Mouse (Mus musculus) hindbrain, embryonic 13.5 days (tissue): ENCODE results near the gene Eri3. TPM values are rescaled to one million over a fixed set of nuclear protein-coding genes. Genes with fewer than 3 reads are reported as not detected.
A peak's percentile ranks its signal among the peaks of the same experiment; 100 is the strongest.

ENCODE experiments used
- ATAC-seq: fragments of 200-750 bp; cut with Nextera tagmentation; 2 replicates; pipeline ENCODE4 v1.8.0; 2017; ENCODE audit warnings: moderate TSS enrichment; ENCODE audit not compliant: low FRiP score
- H3K27ac ChIP-seq: fragments of 300-500 bp; sonication (generic); 2 replicates; pipeline ENCODE4 v1.5.1; 2015; ENCODE audit warnings: inconsistent platforms, mild to moderate bottlenecking, moderate library complexity
- H3K27me3 ChIP-seq: fragments of 300-500 bp; sonication (generic); 2 replicates; pipeline ENCODE4 v1.6.1; 2015; ENCODE audit warnings: mild to moderate bottlenecking, inconsistent platforms
- H3K36me3 ChIP-seq: fragments of 300-500 bp; sonication (generic); 2 replicates; pipeline ENCODE4 v1.6.1; 2015; ENCODE audit warnings: mild to moderate bottlenecking, inconsistent platforms
- H3K4me1 ChIP-seq: fragments of 300-500 bp; sonication (generic); replicated peaks from 2 replicates; pipeline ENCODE4 v1.6.1; 2015; ENCODE audit warnings: inconsistent platforms
- H3K4me2 ChIP-seq: fragments of 300-500 bp; sonication (generic); 2 replicates; pipeline ENCODE4 v1.6.1; 2015; ENCODE audit warnings: inconsistent platforms, mild to moderate bottlenecking, moderate library complexity
- H3K4me3 ChIP-seq: fragments of 300-500 bp; sonication (generic); 2 replicates; pipeline ENCODE4 v1.5.1; 2015; ENCODE audit warnings: mild to moderate bottlenecking, inconsistent platforms
- H3K9ac ChIP-seq: fragments of 300-500 bp; sonication (generic); 2 replicates; pipeline ENCODE4 v1.6.1; 2015; ENCODE audit warnings: mild to moderate bottlenecking, inconsistent platforms
- H3K9me3 ChIP-seq: fragments of 300-500 bp; sonication (generic); 2 replicates; pipeline ENCODE4 v1.6.1; 2016; ENCODE audit warnings: inconsistent platforms
- WGBS: fragments of 180-500 bp; shearing (Covaris S2); methylation state at CpG from one replicate; pipeline ENCODE4 v1.1.7; 2015; 5-methylcytosine and 5-hydroxymethylcytosine counted together
- polyA plus RNA-seq: library from polyadenylated mRNA; unstranded; fragments of >200 nt; fragmentation: Nextera tagmentation; extraction: Ambion mirVana; gene quantifications from 2 replicates; pipeline ENCODE4 v1.2.1, GENCODE M21; 2015

Eri3 gene
- polyA plus RNA-seq, 1 experiment from 2014 or later, result 214 TPM

GRCm38 (mm10) chr4:117672042-117672441 is 121.9 kb downstream of the Eri3 start:
- Histone ChIP-seq H3K4me3 (no peak overlapping the region), H3K4me1 (peaks cover 19% of the 10 kb centered on the region), H3K9ac (no peak overlapping the region), H3K27ac (0 out of 2 replicates have a peak overlapping the region, but pooled peaks have one; percentile 13), H3K36me3 (peaks cover 43% of the 10 kb centered on the region), H3K9me3 (no peaks in the 10 kb centered on the region), H3K4me2 (no peak overlapping the region), H3K27me3 (no peaks in the 10 kb centered on the region)
- 57% methylated on average over 9 of the region's 9 CpGs for WGBS
- ATAC-seq, result peak; percentile 47

GRCm38 (mm10) chr4:117673901-117674300 is 123.7 kb downstream of the Eri3 start:
- no peak overlapping the region for H3K4me3 ChIP-seq
- peaks cover 57% of the 10 kb centered on the region for H3K36me3 ChIP-seq
- no peak overlapping the region for H3K27ac ChIP-seq
- peaks cover 19% of the 10 kb centered on the region for H3K4me1 ChIP-seq
- no peaks in the 10 kb centered on the region for H3K9me3 ChIP-seq
- H3K27me3 ChIP-seq, result no peaks in the 10 kb centered on the region
- no peak for ATAC-seq
- no peak overlapping the region for H3K4me2 ChIP-seq
- H3K9ac ChIP-seq, result no peak overlapping the region
- 88% methylated on average over 3 of the region's 3 CpGs for WGBS

GRCm38 (mm10) chr4:117676903-117677302 is 126.7 kb downstream of the Eri3 start:
- Histone ChIP-seq H3K9me3 (no peaks in the 10 kb centered on the region), H3K27me3 (no peaks in the 10 kb centered on the region), H3K4me2 (no peak overlapping the region), H3K27ac (no peak overlapping the region; the same call in 1 of the 2 replicates), H3K4me1 (peaks cover 25% of the 10 kb centered on the region), H3K36me3 (peaks cover 71% of the 10 kb centered on the region), H3K4me3 (no peak overlapping the region), H3K9ac (no peak overlapping the region)
- 0 out of 2 replicates have a peak, but pooled peaks have one; percentile 21 for ATAC-seq
- 9% methylated on average over 3 of the region's 3 CpGs for WGBS

- Histone ChIP-seq H3K27me3 (no peaks in the 10 kb centered on the region), H3K27ac (no peak overlapping the region), H3K9me3 (no peaks in the 10 kb centered on the region), H3K36me3 (peaks cover 40% of the 10 kb centered on the region), H3K9ac (peak overlapping the region; percentile 88; the same call in 1 of the 2 replicates), H3K4me2 (peak overlapping the region; percentile 72), H3K4me1 (peaks cover 18% of the 10 kb centered on the region), H3K4me3 (peak overlapping the region; percentile 87)
- no peak for ATAC-seq
- WGBS, result 81% methylated on average over 6 of the region's 6 CpGs
These were observed 130.8 kb downstream of the Eri3 start for GRCm38 (mm10) chr4:117680963-117681362.

- Histone ChIP-seq H3K4me2 (peak within 1 kb of the TSS; percentile 72), H3K36me3 (peaks cover 32% of the 10 kb centered on the region), H3K4me1 (peaks cover 18% of the 10 kb centered on the region), H3K9ac (peak within 1 kb of the TSS; percentile 88), H3K27me3 (no peaks in the 10 kb centered on the region), H3K27ac (peak within 1 kb of the TSS; percentile 71), H3K9me3 (no peaks in the 10 kb centered on the region), H3K4me3 (peak within 1 kb of the TSS; percentile 87)
- under 1% methylated on average over 33 of the region's 33 CpGs for WGBS
- ATAC-seq, result peak; percentile 90
These were observed 131.8 kb downstream of the Eri3 start, which contains the start of gene Dmap1 for GRCm38 (mm10) chr4:117681931-117682461. Gene Dmap1, minus strand, starts transcription at chr4:117682273.

- H3K4me2 ChIP-seq, result peak overlapping the region; percentile 72
- no peaks in the 10 kb centered on the region for H3K27me3 ChIP-seq
- H3K9me3 ChIP-seq, result no peaks in the 10 kb centered on the region
- peak overlapping the region; percentile 88; the same call in 1 of the 2 replicates for H3K9ac ChIP-seq
- peaks cover 18% of the 10 kb centered on the region for H3K4me1 ChIP-seq
- H3K36me3 ChIP-seq, result peaks cover 28% of the 10 kb centered on the region
- 0 out of 2 replicates have a peak, but pooled peaks have one; percentile 41 for ATAC-seq
- peak overlapping the region; percentile 71 for H3K27ac ChIP-seq
- peak overlapping the region; percentile 87 for H3K4me3 ChIP-seq
These were observed 132.3 kb downstream of the Eri3 start for GRCm38 (mm10) chr4:117682463-117682862.

GRCm38 (mm10) chr4:117683048-117683768 is 133.0 kb downstream of the Eri3 start:
- H3K27me3 ChIP-seq, result no peaks in the 10 kb centered on the region
- H3K27ac ChIP-seq, result no peak overlapping the region
- peaks cover 18% of the 10 kb centered on the region for H3K4me1 ChIP-seq
- WGBS, result 85% methylated on average over 6 of the region's 6 CpGs
- no peak for ATAC-seq
- peaks cover 25% of the 10 kb centered on the region for H3K36me3 ChIP-seq
- no peak overlapping the region for H3K4me3 ChIP-seq
- H3K9ac ChIP-seq, result no peak overlapping the region
- peak overlapping the region; percentile 72 for H3K4me2 ChIP-seq
- H3K9me3 ChIP-seq, result no peaks in the 10 kb centered on the region

- ATAC-seq, result no peak
- H3K36me3 ChIP-seq, result no peaks in the 10 kb centered on the region
- H3K4me2 ChIP-seq, result no peak overlapping the region
- no peak overlapping the region for H3K27ac ChIP-seq
- H3K4me1 ChIP-seq, result peaks cover 11% of the 10 kb centered on the region
- H3K4me3 ChIP-seq, result no peak overlapping the region
- WGBS, result 86% methylated on average over 4 of the region's 4 CpGs
- no peaks in the 10 kb centered on the region for H3K9me3 ChIP-seq
- no peak overlapping the region for H3K9ac ChIP-seq
- 0 out of 2 replicates have a peak, but pooled peaks cover 3% of the 10 kb centered on the region for H3K27me3 ChIP-seq
These were observed 136.2 kb downstream of the Eri3 start for GRCm38 (mm10) chr4:117686354-117686753.

GRCm38 (mm10) chr4:117705361-117705760 is 155.2 kb downstream of the Eri3 start:
- ATAC-seq, result no peak

GRCm38 (mm10) chr4:117708780-117709550 is 158.8 kb downstream of the Eri3 start:
- WGBS, result 82% methylated on average over 3 of the region's 3 CpGs
- H3K9me3 ChIP-seq, result no peaks in the 10 kb centered on the region
- ATAC-seq, result no peak

More at GRCm38 (mm10) chr4:117705361-117705760, 155.2 kb downstream of the Eri3 start:
- WGBS, result 6% methylated on average over 7 of the region's 7 CpGs
- H3K4me2 ChIP-seq, result no peak overlapping the region
- H3K9me3 ChIP-seq, result no peaks in the 10 kb centered on the region
- no peaks in the 10 kb centered on the region for H3K4me1 ChIP-seq
- no peak overlapping the region for H3K9ac ChIP-seq
- no peaks in the 10 kb centered on the region for H3K27me3 ChIP-seq
- H3K4me3 ChIP-seq, result no peak overlapping the region
- no peak overlapping the region for H3K27ac ChIP-seq
- no peaks in the 10 kb centered on the region for H3K36me3 ChIP-seq

GRCm38 (mm10) chr4:117712314-117712713 is 162.1 kb downstream of the Eri3 start:
- no peak overlapping the region for H3K27ac ChIP-seq
- H3K9ac ChIP-seq, result no peak overlapping the region
- H3K4me3 ChIP-seq, result no peak overlapping the region
- no peak overlapping the region for H3K4me2 ChIP-seq
- H3K36me3 ChIP-seq, result no peaks in the 10 kb centered on the region
- WGBS, result 85% methylated on average over 3 of the region's 3 CpGs
- H3K27me3 ChIP-seq, result no peaks in the 10 kb centered on the region
- no peaks in the 10 kb centered on the region for H3K9me3 ChIP-seq
- no peaks in the 10 kb centered on the region for H3K4me1 ChIP-seq
- ATAC-seq, result no peak

More at GRCm38 (mm10) chr4:117708780-117709550, 158.8 kb downstream of the Eri3 start:
- Histone ChIP-seq H3K9ac (no peak overlapping the region), H3K4me3 (no peak overlapping the region), H3K4me1 (no peaks in the 10 kb centered on the region), H3K27ac (no peak overlapping the region), H3K36me3 (no peaks in the 10 kb centered on the region), H3K4me2 (no peak overlapping the region), H3K27me3 (no peaks in the 10 kb centered on the region)
